Mouse (Mus musculus) embryonic fibroblast, embryonic 13.5 days (primary cell): ENCODE data around the gene Lamp2.

ENCODE experiments used
- CTCF ChIP-seq: IDR thresholded peaks from 2 replicates; pipeline ENCODE4 v1.5.1; 2011; ENCODE audit warnings: mild to moderate bottlenecking, control low read depth, low read length, moderate library complexity, borderline replicate concordance; ENCODE audit not compliant: insufficient read depth
- POLR2A ChIP-seq: IDR thresholded peaks from 2 replicates; pipeline ENCODE4 v1.6.1; 2011; ENCODE audit warnings: low read depth, mild to moderate bottlenecking, control low read depth, low read length, moderate library complexity

- TF ChIP-seq CTCF (no peak), POLR2A (no peak)
Observed at GRCm38 (mm10) chrX:38478583-38478982, 22.3 kb upstream of the Lamp2 start.
